Mouse (Mus musculus) erythroblast, adult 5-6 weeks (primary cell): ENCODE measurements around the gene Zfp691. TPM values are rescaled to one million over a fixed set of nuclear protein-coding genes. Genes with fewer than 3 reads are reported as not detected.

Experiments
- ATAC-seq: replicated peaks from 2 replicates; pipeline ENCODE4 v1.8.0; 2016; ENCODE audit warnings: moderate number of reproducible peaks, mild to moderate bottlenecking, moderate TSS enrichment, inconsistent platforms; ENCODE audit not compliant: poor library complexity, low FRiP score, severe bottlenecking
- total RNA-seq, 2 experiments: library from RNA; stranded (forward) in 1 of 2; stranded (reverse) in 1 of 2; fragments of 150-400 nt in 1 of 2; fragments of 200-764, 138-1000 nt in 1 of 2; gene quantifications; 2 replicates each; pipeline versions ENCODE4 v1.2.3 to v1.2.4; 2015 to 2017; ENCODE audit warnings: low replicate concordance in 2 of 2

Gene Zfp691
- 2.3 and 4.2 TPM in 2 replicates for total RNA-seq (2015; ENCODE audit: low replicate concordance)
- 3.1 and 4.0 TPM in 2 replicates for total RNA-seq (2017; ENCODE audit: low replicate concordance)

GRCm38 (mm10) chr4:119173851-119174453, at the start of gene Zfp691:
Gene Zfp691, minus strand, starts transcription at chr4:119174195.
- ATAC-seq, result peak; percentile 92

GRCm38 (mm10) chr4:119223696-119224095, 49.7 kb upstream of the Zfp691 start:
- peak; percentile 81 for ATAC-seq

GRCm38 (mm10) chr4:119218169-119218568, 44.2 kb upstream of the Zfp691 start, which contains the start of gene Tmem269:
Gene Tmem269, minus strand, starts transcription at chr4:119218217.
- no peak for ATAC-seq

GRCm38 (mm10) chr4:119216667-119217066, 42.7 kb upstream of the Zfp691 start:
- no peak for ATAC-seq

DNA sequence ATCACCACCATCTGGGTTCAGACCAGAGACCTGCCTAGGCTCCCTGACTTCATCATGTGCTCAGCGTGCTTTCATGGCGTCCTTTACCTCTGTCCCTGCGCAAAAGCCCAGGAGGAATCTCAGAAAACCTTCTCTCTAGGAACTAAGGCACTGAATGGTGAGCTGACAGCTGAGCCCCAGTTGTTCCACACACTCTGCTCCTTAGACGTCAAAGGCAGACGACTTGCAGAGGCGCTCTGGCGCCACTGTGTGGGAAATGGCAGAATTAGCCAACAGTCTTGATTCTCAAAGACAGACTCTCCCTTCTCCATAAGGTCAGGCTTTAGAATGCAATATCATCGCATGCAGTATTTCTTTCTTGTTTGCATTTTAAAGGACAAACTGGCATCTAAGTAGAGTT, 30.7 kb upstream of the Zfp691 start:
- ATAC-seq, result peak; percentile 91

DNA sequence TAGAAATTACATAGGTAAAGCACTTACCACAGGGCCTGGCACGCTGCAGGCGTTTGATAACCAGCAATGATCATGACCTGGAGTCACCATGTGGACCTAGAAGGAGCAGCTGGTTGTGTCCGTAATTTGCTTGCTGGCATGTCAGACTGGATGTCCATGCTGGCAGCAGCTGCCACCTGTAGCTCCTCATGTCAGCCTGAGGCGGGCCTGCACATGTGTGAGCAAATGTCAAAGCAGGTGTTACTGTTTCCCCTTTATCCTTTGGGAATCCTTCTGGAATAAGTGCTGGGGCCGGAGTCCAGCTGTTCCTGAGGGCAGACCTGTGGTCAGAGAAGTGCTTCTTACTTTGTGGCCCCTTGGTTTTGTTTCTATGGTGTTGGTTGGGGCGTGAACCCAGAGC, 24.1 kb upstream of the Zfp691 start:
- ATAC-seq, result no peak

- ATAC-seq, result peak; percentile 27; the same call in 1 of the 2 replicates
Measured at GRCm38 (mm10) chr4:119195582-119196320, 21.8 kb upstream of the Zfp691 start.

GRCm38 (mm10) chr4:119194909-119195581, 21.1 kb upstream of the Zfp691 start, which contains the start of gene Svbp:
Gene Svbp, plus strand, starts transcription at chr4:119195306.
- peak; percentile 72 for ATAC-seq

- no peak for ATAC-seq
Measured at GRCm38 (mm10) chr4:119192757-119193156, 18.8 kb upstream of the Zfp691 start.

DNA sequence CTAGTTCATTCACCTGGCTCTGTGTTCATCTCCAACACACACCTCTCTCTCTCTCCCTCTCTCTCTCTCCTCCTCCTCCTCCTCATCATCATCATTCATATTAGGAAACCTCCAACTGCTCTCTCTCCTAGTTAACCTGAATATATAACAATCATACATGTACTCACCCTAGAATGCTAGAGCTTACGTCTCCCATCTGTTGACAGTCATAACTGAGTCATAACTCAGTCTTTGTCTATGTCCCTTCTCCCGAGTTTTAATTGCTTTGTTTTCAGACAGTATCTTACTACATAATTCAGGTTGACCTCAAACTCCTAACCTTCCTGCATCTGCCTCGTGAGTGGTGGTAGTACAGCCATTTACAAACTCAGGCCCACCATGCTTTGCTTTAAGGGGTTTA, 17.3 kb upstream of the Zfp691 start:
- no peak for ATAC-seq

- ATAC-seq, result peak; percentile 65
Measured at GRCm38 (mm10) chr4:119190618-119191017, 16.6 kb upstream of the Zfp691 start.

GRCm38 (mm10) chr4:119189864-119190263, 15.9 kb upstream of the Zfp691 start, which contains the start of gene Ermap:
Gene Ermap, minus strand, starts transcription at chr4:119190011.
- ATAC-seq, result peak; percentile 76

DNA sequence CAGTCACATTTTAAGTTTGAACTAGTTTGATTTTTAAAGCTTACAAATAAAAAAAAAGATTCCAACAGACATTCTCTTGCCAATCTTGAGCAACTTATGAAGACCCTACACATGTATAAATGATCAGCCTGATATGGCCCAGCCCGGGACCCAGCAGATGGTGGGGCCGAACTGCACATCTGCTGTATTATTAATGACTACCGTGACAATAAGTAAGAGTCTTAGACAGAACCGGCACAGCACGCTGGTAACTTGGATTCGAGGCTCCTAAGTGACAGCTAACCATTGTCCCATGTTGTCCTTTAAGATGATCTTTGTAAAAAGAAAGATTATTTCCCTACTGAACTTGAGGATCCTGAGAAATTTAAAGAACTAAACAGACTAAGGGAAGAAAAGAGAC, 15.4 kb upstream of the Zfp691 start:
- ATAC-seq, result no peak

- peak; percentile 60 for ATAC-seq
Measured at GRCm38 (mm10) chr4:119188060-119188785, 14.2 kb upstream of the Zfp691 start.

- no peak for ATAC-seq
Measured at GRCm38 (mm10) chr4:119185771-119186170, 11.8 kb upstream of the Zfp691 start.

DNA sequence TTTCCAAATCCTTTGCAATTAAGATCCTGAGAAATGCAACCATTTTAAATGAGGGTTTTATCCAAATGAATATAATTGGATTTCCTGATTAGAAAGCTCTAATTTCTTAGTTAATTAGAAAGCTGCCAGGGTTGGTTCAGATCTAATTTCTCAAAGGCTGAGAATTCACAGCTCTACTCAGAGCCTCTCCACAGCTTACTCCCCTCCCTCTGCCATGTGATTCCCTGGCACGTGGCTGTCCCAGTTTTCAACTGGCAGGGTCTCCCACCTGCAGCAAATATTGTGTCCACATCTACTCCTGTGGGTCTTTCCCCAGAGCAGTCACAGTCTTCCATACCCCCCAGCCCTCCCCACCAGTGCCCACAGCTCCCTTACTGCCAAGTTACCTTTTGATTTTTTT, 9.5 kb upstream of the Zfp691 start:
- ATAC-seq, result no peak

- ATAC-seq, result no peak
Measured at GRCm38 (mm10) chr4:119181456-119181855, 7.5 kb upstream of the Zfp691 start.

- no peak for ATAC-seq
Measured at GRCm38 (mm10) chr4:119180133-119180707, 6.2 kb upstream of the Zfp691 start.

DNA sequence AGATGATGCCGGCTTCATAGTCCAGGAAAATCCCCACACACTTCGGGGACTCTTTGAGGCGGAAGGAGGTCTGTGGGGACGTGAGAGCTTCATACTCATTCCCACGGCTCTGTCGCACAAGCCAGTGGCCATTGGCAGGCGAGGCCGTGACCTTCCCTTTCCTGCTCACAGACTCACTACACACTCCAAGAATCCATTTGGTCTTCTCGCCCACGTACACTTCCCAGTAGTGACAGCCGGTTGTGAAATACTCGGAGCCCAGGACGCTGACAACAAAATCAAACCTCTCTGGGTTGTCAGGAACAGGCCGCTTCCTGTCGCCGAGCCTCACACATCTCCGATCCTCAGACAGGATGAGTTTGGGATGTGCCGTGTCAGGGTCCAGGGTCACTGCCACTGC, 4.3 kb upstream of the Zfp691 start:
- no peak for ATAC-seq

- no peak for ATAC-seq
Measured at GRCm38 (mm10) chr4:119177702-119178101, 3.7 kb upstream of the Zfp691 start.
